Mouse (Mus musculus): Measurements from ENCODE around the gene Ankrd36. TPM values are rescaled to one million over a fixed set of nuclear protein-coding genes. Genes with fewer than 3 reads are reported as not detected.
"Not testable (repeated sequence)": the region's sequence is repeated elsewhere in the genome, so short reads cannot be mapped to it uniquely, and the experiment has no call there.

Gene Ankrd36
- polyA plus RNA-seq, 1 experiment from 2014 or later = not detected

DNA sequence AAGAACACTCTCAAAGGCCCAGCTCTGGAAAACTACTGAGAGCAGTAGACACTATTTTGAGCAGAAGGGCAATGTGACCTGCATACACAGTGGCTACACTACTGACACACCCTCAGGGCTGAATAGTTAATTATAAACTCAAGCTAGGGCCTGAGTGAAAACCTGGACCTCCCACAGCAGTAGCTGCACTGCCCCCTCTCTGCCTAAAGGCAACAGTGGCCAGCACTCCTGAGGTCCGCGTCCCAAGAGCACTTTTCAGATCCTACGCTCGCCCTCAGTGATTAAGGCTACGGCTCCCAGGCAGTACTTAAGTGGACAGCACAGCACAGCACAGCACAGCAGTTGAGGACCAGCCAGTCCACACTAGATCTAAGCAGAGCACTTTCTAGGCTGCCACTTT is 36.4 kb upstream of the Ankrd36 start:
- H3K27ac ChIP-seq = no peak overlapping the region
- 90% methylated on average over 5 of the region's 5 CpGs for WGBS
- H3K9ac ChIP-seq = no peak overlapping the region
- no peak for ATAC-seq (ENCODE audit: insufficient number of reproducible peaks, low FRiP score, low TSS enrichment, low read depth)
- H3K9me3 ChIP-seq = no peaks in the 10 kb centered on the region
- no peak overlapping the region for H3K4me2 ChIP-seq
- H3K4me1 ChIP-seq = no peaks in the 10 kb centered on the region
- no peak overlapping the region for H3K4me3 ChIP-seq
- H3K27me3 ChIP-seq = no peaks in the 10 kb centered on the region
- H3K36me3 ChIP-seq = peaks cover 63% of the 10 kb centered on the region

DNA sequence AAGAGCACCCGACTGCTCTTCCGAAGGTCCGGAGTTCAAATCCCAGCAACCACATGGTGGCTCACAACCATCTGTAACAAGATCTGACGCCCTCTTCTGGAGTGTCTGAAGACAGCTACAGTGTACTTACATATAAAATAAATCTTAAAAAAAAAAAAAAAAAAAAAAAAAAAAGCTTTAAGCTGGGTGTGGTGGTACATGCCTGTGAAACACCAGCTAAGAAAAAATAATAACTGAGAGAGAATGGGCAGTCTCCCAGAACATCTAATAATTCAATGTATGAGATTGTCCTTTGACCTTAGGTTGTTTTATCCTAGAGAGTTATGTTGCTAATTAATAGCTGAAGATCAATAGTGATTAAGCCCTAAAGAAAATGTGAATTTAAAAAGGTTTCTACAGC is 32.0 kb upstream of the Ankrd36 start:
- ATAC-seq (ENCODE audit: insufficient number of reproducible peaks, low FRiP score, low TSS enrichment, low read depth); H3K27ac ChIP-seq; H3K4me3 ChIP-seq; H3K9me3 ChIP-seq; H3K9ac ChIP-seq; H3K4me2 ChIP-seq; H3K27me3 ChIP-seq: not testable (repeated sequence)
- Histone ChIP-seq H3K4me1 (peaks cover 14% of the 10 kb centered on the region), H3K36me3 (peaks cover 32% of the 10 kb centered on the region)
- WGBS = 94% methylated on average over 4 of the region's 4 CpGs

DNA sequence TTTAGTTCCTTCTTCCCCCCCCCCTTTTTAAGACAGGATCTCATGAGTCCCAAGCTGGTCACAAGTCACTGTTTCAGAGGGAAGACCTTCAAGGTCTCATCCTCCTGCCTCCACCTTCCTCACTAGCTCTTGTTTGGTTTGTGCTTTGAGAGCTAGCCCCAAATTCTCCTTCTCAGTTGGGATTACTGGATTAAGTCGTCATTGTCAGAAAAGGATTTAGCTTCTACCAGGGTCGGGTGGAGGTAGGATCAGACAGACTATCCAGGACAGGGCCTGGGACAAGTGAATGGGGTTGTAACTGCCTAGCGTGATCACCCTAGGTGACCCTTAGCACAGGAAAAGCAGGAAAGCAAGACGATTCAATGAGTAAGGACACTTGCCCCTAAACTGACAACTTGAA is 29.2 kb upstream of the Ankrd36 start:
- peaks cover 14% of the 10 kb centered on the region for H3K4me1 ChIP-seq
- no peaks in the 10 kb centered on the region for H3K9me3 ChIP-seq
- peak overlapping the region; percentile 58 for H3K4me2 ChIP-seq
- 0 out of 2 replicates have a peak, but pooled peaks cover 4% of the 10 kb centered on the region for H3K36me3 ChIP-seq
- H3K27ac ChIP-seq = no peak overlapping the region
- peak overlapping the region; percentile 91 for H3K4me3 ChIP-seq
- ATAC-seq (ENCODE audit: insufficient number of reproducible peaks, low FRiP score, low TSS enrichment, low read depth) = no peak
- H3K9ac ChIP-seq = no peak overlapping the region
- WGBS = 55% methylated on average over 4 of the region's 4 CpGs
- H3K27me3 ChIP-seq = no peaks in the 10 kb centered on the region

DNA sequence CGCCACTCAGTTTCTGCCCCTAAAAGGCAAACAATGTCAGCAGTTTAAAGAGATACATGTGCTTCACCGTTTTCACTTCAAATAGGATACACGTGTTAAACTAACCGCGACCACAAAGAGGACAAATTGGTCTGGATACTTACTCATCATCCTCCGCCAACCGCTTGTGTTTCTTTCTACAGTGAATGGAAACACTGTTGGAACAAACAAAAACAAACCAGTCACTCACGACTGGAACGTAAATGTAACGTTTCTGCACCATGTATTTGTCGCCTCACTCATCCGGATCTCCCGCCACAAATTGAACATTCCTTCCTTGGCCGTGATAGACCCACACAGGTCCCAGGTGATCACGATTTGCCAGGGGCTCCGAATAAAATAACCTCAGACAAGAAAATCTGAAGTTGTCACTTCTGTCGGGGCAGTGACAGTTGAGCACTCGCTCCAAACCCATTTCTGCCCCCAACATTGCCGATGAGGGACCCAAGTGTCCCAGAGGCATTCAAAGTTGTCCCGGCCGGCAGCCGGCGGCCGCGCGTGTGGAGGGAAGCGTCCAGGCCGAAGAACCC is 28.2 kb upstream of the Ankrd36 start:
- WGBS = under 1% methylated on average over 28 of the region's 28 CpGs
- peak overlapping the region; percentile 90 for H3K9ac ChIP-seq
- peak overlapping the region; percentile 91 for H3K4me3 ChIP-seq
- H3K9me3 ChIP-seq = no peaks in the 10 kb centered on the region
- peak overlapping the region; percentile 85 for H3K27ac ChIP-seq
- 0 out of 2 replicates have a peak, but pooled peaks cover 4% of the 10 kb centered on the region for H3K36me3 ChIP-seq
- H3K27me3 ChIP-seq = no peaks in the 10 kb centered on the region
- ATAC-seq (ENCODE audit: insufficient number of reproducible peaks, low FRiP score, low TSS enrichment, low read depth) = no peak
- H3K4me1 ChIP-seq = peaks cover 14% of the 10 kb centered on the region
- peak overlapping the region; percentile 58 for H3K4me2 ChIP-seq

DNA sequence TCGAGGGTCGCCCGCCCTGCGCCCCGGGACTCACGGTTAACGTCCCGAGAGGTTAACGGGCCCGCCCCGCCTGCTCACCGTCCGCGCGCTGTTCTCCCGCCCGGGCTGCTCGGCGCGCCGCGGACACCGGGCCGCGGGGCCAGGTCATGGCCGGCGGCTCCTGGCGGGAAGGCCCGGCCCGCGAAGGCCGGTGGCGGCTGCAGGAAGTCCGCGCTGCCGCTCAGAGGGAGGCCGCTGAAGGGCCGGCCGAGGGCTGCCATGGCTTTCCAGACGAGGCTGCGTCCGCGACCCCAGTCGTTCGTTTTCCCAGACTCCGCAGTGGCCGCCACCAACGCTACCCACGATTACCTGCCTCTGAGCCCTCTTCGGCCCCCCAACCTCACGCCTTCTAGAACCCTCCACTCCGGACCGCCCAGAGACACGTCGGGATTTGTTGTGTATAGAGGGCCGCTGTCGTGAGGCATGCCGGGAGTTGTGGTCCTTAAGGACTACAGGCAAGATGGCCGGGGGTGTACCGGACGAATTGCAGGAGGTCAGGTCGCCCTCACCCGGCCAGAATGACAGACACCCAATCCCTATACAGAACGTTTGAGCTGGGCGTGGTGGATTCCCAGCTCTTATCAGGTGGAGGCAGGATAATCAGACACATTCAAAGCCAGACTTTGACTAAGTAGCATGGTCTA is 27.5 kb upstream of the Ankrd36 start, which contains the start of gene Ccdc117:
Gene Ccdc117 (minus strand): TSS at position 389 of the 683 bp plus-strand sequence.
- Histone ChIP-seq H3K4me2 (peak within 1 kb of the TSS; percentile 58), H3K9ac (peak within 1 kb of the TSS; percentile 90), H3K27me3 (no peaks in the 10 kb centered on the region), H3K4me3 (peak within 1 kb of the TSS; percentile 91), H3K27ac (peak within 1 kb of the TSS; percentile 85), H3K9me3 (no peaks in the 10 kb centered on the region), H3K4me1 (peaks cover 14% of the 10 kb centered on the region), H3K36me3 (0 out of 2 replicates have a peak, but pooled peaks cover 4% of the 10 kb centered on the region)
- ATAC-seq (ENCODE audit: insufficient number of reproducible peaks, low FRiP score, low TSS enrichment, low read depth) = peak; percentile 98
- under 1% methylated on average over 57 of the region's 65 CpGs for WGBS

DNA sequence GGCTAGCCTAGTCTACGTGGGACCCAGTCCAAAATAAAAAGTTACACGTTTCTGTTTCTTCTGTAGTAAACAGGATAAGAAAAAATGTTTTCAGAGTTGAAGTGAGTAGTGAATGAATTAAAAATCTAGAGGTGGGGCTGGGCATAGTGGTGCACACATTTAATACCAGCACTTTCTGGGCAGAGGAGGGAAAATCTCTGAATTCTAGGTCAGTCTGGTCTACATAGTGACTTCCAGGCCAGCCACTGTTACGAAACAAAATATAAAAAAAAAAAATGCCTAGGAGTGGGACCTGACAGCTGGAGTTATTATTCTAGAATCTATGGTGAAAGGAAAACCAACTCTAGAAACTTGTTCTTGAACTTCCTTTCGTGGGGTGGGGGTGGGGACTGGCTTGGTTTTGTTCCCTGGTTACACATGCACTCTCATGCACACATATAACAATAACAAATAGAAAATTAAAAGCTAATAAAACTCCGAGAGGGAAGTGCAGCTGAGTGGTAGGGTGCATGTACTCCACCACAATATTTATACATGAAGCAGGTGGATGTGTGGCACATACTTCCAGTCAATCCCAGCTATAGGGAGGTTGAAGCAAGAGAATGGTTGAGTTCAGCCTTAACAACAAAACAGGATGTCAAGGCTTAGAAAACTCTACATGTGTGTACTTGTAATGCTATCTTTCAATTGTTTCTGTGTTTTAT is 26.9 kb upstream of the Ankrd36 start:
- H3K27ac ChIP-seq = no peak overlapping the region

DNA sequence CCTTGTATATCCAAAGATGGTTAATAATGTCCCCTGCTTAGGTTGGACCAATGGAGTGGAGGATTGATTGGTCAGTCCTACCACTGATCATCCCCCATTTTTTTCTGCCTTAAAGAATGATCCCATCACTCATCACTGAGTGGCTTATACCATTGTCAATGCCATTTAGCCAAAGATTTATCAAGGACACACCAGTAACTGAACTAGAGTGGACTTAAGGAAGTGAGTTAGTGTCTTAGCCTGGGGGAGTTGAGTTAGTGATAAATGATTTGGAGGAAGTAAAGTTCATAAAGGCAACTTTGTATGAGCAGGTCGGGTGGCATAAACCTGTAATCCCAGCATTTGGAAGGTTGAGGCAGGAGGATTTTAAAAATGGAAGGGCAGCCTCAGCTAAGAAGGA is 26.2 kb upstream of the Ankrd36 start:
- Histone ChIP-seq H3K4me2 (no peak overlapping the region), H3K36me3 (0 out of 2 replicates have a peak, but pooled peaks cover 4% of the 10 kb centered on the region), H3K27ac (no peak overlapping the region), H3K4me1 (peaks cover 14% of the 10 kb centered on the region), H3K9ac (no peak overlapping the region), H3K27me3 (no peaks in the 10 kb centered on the region), H3K9me3 (no peaks in the 10 kb centered on the region), H3K4me3 (no peak overlapping the region)
- no peak for ATAC-seq (ENCODE audit: insufficient number of reproducible peaks, low FRiP score, low TSS enrichment, low read depth)
- 74% methylated on average over 1 of the region's 1 CpGs for WGBS

More for the DNA sequence above, 26.9 kb upstream of the Ankrd36 start:
- no peaks in the 10 kb centered on the region for H3K9me3 ChIP-seq
- H3K4me1 ChIP-seq = peaks cover 14% of the 10 kb centered on the region
- H3K9ac ChIP-seq = no peak overlapping the region
- H3K27me3 ChIP-seq = no peaks in the 10 kb centered on the region
- no peak for ATAC-seq (ENCODE audit: insufficient number of reproducible peaks, low FRiP score, low TSS enrichment, low read depth)
- 0 out of 2 replicates have a peak, but pooled peaks cover 4% of the 10 kb centered on the region for H3K36me3 ChIP-seq
- H3K4me3 ChIP-seq = peak overlapping the region; percentile 91
- 45% methylated on average over 5 of the region's 5 CpGs for WGBS
- H3K4me2 ChIP-seq = peak overlapping the region; percentile 58

- WGBS = 83% methylated on average over 1 of the region's 1 CpGs
Observed at GRCm38 (mm10) chr11:5544709-5545108, 24.8 kb upstream of the Ankrd36 start.

DNA sequence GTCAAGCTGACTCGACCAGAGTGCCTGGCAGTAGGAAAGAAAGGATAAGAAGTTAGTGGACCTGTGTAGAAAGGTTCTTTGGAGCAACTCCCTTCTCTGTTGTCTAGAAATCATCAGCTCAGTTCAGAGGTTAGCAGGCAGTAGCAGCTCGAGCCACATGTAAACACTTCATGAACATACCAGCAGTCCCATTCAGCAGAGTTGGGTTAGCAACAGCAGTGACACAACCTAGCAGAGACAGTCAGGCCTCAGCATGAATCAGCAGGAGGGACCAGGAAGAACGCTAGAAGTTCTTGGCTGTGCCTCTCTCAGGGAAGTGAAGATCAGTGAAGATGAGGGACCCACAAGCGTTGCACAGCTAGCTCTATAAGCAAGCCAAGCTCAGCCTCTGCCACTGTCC is 24.0 kb upstream of the Ankrd36 start:
- WGBS = 76% methylated on average over 4 of the region's 4 CpGs
- no peaks in the 10 kb centered on the region for H3K9me3 ChIP-seq
- H3K4me2 ChIP-seq = no peak overlapping the region
- no peaks in the 10 kb centered on the region for H3K27me3 ChIP-seq
- H3K4me3 ChIP-seq = no peak overlapping the region
- no peak overlapping the region for H3K27ac ChIP-seq
- no peaks in the 10 kb centered on the region for H3K36me3 ChIP-seq
- ATAC-seq (ENCODE audit: insufficient number of reproducible peaks, low FRiP score, low TSS enrichment, low read depth) = no peak
- peaks cover 6% of the 10 kb centered on the region for H3K4me1 ChIP-seq
- H3K9ac ChIP-seq = no peak overlapping the region

More at GRCm38 (mm10) chr11:5544709-5545108, 24.8 kb upstream of the Ankrd36 start:
- not testable (repeated sequence) for ATAC-seq (ENCODE audit: insufficient number of reproducible peaks, low FRiP score, low TSS enrichment, low read depth); H3K9ac ChIP-seq; H3K4me3 ChIP-seq; H3K27ac ChIP-seq; H3K36me3 ChIP-seq; H3K4me2 ChIP-seq; H3K9me3 ChIP-seq; H3K4me1 ChIP-seq; H3K27me3 ChIP-seq

GRCm38 (mm10) chr11:5546693-5547092 is 22.8 kb upstream of the Ankrd36 start:
- Histone ChIP-seq H3K9me3 (no peaks in the 10 kb centered on the region), H3K4me2 (no peak overlapping the region), H3K27me3 (no peaks in the 10 kb centered on the region), H3K36me3 (no peaks in the 10 kb centered on the region), H3K4me1 (no peaks in the 10 kb centered on the region), H3K4me3 (no peak overlapping the region), H3K9ac (no peak overlapping the region), H3K27ac (no peak overlapping the region)
- 85% methylated on average over 3 of the region's 3 CpGs for WGBS
- ATAC-seq (ENCODE audit: insufficient number of reproducible peaks, low FRiP score, low TSS enrichment, low read depth) = no peak

DNA sequence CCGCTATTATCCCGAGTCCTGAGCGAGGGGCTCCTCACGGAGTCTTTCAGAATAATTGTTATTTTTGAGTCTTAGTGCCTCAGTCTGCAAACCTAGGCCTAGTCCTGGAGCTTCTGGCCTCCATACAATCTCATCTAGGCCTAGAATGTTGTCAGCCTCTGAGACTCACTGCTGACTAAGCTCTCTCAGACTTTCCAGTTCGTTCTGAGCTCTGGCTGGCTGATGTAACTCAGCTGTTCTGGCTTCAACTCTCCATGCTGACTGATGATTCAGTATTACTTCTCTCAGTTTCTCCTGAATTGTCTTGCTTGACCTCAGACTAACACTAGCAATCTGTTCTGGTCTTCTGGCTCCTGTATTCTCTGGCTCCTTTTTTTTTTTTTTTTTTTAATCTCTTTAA is 18.1 kb upstream of the Ankrd36 start:
- no peaks in the 10 kb centered on the region for H3K36me3 ChIP-seq
- H3K27me3 ChIP-seq = no peaks in the 10 kb centered on the region
- no peak overlapping the region for H3K4me3 ChIP-seq
- H3K4me1 ChIP-seq = no peaks in the 10 kb centered on the region
- WGBS = 88% methylated on average over 5 of the region's 5 CpGs
- H3K4me2 ChIP-seq = no peak overlapping the region
- H3K9ac ChIP-seq = no peak overlapping the region
- no peak overlapping the region for H3K27ac ChIP-seq
- no peaks in the 10 kb centered on the region for H3K9me3 ChIP-seq
- ATAC-seq (ENCODE audit: insufficient number of reproducible peaks, low FRiP score, low TSS enrichment, low read depth) = no peak

DNA sequence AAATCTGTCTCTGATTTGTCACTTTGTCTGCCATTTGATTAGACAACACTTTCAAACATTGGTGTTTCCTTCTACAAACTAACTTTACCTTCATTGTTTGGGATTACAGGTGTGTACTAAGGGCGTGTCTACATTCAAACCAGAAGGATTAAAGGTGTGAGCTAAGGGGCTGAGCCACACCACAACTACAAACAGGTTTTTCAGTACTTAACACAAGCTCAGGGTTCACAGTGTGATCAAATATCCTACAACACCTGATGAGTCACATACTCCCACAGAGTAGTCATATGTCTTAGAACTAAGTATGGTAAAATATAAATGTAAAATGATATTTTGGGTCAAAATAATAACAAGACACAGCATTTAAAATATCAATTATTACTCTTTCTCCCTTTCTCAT is 17.6 kb upstream of the Ankrd36 start:
- Histone ChIP-seq H3K9ac (no peak overlapping the region), H3K9me3 (no peaks in the 10 kb centered on the region), H3K27me3 (no peaks in the 10 kb centered on the region), H3K4me2 (no peak overlapping the region), H3K36me3 (no peaks in the 10 kb centered on the region), H3K27ac (no peak overlapping the region), H3K4me3 (no peak overlapping the region), H3K4me1 (no peaks in the 10 kb centered on the region)
- WGBS = 58% methylated on average over 1 of the region's 1 CpGs
- no peak for ATAC-seq (ENCODE audit: insufficient number of reproducible peaks, low FRiP score, low TSS enrichment, low read depth)

Measured in limb, embryonic 15.5 days (tissue).